Mouse (Mus musculus) common myeloid progenitor, adult 5-6 weeks (primary cell): ENCODE measurements at regions not wholly inside any gene's neighbourhood (a gene's known extent, or its start where the extent isn't known, plus 50 kb on each side); places are given as distances from the start of the nearest gene placed in this dataset.
"Not testable (repeated sequence)": the region's sequence is repeated elsewhere in the genome, so short reads cannot be mapped to it uniquely, and the experiment has no call there.

Experiments
- ATAC-seq: replicated peaks from 2 replicates; pipeline ENCODE4 v1.8.0; 2016; ENCODE audit warnings: low read depth, mild to moderate bottlenecking, moderate TSS enrichment, inconsistent platforms; ENCODE audit not compliant: poor library complexity, severe bottlenecking

DNA sequence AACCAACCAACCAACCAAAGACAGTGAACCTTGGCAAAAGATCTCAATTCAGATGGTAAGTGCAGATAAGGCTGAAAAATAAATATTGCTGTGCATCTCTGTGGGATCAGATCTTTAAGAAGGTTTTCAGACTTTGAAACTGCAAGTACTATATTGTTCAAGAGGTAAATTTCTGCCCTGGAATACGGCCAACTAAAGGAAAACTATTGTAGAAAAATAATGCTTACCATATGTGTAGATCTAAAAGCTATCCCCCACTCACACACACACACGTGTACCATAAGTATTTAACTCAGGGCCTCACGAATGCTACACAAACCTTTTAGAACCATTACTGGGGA is 71.1 kb upstream of the Chd2 start:
- no peak for ATAC-seq

DNA sequence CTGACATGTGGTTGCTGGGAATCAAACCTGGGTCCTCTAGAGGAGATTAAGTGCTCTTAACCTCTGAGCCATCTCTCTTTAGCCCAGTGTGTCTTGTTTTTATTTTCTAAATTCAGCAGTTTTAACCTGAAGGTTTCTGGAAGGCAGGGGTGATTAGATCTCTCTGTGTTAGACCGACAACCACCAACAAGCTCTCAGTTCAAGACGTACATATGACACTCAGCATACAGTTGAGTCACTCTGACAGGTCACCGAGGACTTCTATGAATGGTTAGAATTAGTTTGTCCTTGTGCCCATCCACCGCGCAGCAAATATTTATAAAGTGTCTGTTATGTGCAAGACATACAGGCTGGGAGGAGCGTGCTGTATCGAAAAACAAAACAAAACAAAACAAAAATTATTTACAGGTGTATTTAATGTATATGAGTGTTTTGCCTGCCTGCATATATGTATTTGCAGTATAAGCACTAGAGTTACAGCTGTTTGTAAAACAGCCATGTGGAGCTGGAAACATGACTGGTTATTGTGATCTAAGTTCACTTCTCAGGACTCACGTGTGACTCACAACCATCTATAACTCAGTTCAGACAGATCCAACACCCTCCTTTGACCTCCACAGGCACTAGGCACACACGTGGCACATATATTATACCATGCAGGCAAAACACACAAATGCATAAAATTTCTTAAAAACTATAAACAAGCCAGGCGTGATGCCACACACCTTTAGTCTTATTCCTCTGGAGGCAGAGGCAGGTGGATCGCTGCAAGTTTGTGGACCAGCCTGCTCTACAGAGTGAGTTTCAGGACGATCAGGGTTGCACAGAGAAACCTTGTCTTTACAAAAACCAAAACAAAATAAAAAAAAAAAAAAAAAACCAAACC is 70.5 kb upstream of the Chd2 start:
- ATAC-seq, result no peak

DNA sequence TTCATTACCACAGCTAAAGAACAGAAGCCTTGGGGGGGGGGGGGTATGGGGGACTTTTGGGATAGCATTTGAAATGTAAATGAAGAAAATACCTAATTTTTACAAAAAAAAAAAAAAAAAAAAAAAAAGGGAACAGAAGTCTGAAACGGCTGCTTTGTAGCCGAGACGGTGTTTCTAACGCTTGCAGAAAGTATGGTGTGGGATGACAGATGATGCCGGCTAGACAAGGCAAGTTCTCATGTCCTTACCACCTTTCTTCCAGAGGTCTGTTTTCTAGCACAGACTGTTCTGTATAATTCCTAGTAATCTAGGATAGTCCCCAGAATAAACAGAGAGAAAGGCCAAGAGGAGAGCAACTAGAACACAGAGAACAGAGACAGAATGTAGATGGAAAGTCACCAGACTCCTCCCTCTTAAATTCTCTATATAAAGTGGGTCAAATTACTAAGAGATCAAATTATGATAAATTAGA is 67.2 kb upstream of the Chd2 start:
- no peak for ATAC-seq

DNA sequence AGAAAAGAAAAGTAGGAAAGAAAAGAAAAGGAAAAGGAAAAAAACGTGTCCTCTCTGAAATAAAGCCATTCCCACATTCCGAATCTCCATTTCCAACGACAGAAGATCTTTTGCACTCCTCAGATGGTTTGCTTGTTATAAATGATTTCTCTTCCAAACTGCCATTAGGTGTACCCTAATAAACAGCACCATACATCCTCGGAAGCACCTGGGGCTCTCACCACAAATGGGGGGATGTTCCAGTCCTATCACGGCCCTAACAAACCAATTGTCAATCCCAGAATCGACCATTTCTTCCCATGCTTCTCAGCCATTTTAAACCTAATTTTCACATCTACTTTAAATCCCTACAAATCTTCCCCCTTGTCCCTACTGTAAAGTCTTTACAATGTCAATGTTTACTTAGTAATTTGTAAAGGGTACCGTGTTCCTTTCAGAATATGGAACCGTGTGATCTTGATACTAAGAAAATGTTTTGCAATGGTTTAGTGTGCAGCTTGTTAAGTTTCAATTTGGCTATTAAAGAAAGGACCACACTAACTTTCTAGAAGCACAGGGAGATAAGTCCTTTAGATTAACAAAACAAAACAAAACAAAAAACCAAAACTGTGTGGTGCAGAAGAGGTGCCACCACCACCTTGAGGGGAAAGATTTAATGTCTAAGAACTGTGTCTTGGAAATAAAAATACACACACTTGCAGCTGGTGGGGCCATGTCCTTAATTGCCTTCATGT is 66.6 kb upstream of the Chd2 start:
- no peak for ATAC-seq

DNA sequence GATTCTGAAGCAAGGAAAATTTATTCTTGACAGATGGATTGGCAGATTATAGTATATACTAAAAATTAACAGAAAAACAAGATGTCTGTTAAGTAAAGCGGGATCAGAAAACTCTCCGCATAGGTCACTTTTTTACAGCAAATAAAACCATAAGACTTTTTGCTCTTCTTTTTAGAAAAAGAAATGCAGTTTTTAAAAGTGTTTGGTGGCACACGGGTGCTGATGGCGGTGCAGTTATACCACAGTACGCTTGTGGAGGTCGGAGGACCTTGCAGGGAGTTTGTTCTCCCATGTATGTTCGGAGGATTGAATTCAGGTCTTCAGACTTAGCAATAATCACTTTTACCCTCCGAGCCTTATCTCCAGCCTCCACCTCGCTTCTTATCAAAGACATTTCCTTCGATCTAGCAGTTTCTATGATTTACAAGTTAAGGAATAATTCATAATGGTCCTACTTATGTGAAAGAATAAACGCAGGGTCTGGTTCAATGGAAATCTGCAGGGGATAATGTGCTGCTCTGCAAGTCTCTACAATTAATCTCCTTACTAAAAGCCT is 65.9 kb upstream of the Chd2 start:
- no peak for ATAC-seq

DNA sequence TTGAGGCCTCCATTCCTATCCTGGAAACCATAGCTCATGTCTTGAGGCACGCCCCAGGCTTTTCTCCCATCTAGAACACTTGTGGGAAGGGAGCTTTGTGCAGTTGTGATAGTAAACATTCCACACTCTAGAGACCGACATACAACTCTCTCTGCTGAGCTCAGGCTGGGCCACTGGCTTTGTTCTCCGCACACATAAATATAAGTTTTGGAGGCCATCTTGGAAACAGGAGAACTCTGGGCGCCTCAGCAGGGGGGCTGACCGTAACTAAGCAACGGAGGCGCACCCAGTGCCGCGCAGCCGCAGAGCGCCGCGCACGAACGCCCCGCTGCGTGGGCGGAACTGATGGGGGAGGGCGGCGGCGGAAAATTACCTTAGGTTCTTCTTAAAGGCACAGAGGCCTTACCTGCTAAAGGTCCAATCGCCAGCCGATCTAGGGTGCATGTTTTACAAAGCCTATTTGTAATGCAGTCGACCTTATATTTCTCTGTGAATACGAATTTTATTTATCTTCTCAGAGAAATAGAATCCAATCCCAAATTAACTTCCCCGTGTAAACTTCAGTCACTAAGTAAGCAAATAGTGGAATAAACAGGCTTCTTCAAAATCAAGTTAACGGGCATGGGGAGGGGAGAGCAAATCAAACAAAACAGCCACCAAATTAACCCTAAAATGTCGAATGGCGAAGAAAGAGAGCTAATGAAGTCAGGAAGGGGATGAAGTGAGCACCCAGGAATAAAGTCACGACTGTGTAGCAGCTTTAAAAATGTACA is 65.2 kb upstream of the Chd2 start:
- peak; percentile 96 for ATAC-seq

DNA sequence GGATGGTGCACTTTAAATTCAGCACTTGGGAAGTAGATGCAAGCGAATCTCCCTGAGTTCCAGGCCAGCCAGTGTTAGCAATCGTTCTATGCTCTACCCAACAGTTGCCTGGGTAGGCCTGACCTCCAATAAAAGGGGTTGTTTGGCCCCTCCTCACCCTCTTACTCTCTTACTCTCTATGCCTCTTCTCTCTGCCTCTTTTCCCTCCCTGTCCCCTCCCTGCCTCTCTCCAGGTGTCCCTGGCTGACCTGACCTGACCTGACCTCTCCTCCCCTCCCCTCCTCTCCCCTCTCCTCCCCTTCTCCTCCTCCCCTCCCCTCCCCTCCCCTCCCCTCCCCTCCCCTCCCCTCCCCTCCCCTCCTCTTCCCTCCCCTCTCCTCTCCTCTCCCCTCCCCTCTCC is 63.0 kb upstream of the Chd2 start:
- no peak for ATAC-seq

DNA sequence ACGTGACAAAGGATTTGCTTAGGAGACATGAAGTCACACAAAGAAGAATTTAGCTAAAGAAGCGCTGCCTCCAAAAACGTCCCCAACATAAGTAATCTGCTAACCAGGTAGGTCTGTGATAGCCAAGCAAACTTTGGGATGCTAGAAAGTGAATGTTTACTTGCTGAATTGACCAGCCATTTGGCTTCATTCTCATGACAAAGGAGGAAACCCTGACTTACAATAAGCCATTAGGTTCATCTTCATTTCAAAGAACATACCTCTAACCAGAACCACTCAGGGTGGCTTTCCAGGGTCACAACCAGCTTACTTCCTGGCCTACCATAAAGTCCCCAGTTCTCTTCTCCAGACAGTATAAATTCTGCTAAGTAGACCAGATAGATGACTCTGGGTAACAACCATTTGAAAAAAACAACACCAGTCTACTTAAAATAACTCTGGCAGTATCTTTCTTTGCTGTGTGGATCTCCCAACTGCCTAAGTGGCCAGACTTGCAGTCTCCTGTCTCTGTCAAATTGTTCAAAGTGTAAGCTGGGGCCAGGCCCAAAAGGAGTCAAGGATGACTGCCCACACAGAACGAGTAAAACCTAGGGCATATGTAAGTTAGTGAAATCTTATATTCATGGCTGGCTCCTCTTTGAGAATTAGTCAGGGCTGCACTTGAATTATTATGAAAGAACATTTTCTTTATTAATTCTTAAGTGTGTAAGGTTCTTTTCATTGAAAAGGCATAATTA is 61.4 kb upstream of the Chd2 start:
- no peak for ATAC-seq

DNA sequence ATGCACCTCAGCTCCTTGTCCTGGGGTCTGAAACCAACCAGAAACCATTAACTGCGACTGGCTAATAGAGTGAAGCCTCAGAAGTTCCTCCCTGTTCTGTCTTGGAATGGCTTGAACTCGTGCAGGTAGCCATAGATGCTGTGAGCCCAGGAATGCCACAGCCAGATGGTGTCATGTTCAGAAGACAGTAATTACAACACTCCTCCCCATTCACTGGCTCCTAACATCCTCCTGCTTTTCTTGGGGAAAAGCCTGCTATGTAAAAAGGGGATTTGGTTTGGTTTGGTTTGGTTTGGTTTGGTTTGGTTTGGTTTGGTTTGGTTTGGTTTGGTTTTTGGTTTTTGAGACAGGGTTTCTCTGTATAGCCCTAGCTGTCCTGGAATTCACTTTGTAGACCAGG is 59.7 kb upstream of the Chd2 start:
- ATAC-seq, result no peak

DNA sequence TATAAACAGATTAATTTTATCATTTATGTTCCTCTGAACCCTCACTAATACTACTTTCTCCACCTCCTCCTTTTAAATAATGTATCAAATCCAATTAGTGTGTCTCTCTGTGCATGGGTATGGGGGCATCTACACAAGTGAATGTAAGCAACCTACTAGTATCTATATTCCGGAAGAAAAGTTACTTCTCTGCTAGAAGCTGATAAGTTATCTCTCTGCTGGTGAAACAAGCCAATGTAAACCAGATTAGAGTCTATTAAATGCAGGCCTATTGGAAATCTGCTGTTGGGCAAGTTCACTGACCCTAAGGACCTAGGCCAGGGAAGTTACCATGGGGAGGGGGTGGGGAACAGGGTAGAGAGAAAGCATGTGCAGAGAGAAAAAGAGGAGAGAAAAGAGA is 59.1 kb upstream of the Chd2 start:
- ATAC-seq, result no peak

DNA sequence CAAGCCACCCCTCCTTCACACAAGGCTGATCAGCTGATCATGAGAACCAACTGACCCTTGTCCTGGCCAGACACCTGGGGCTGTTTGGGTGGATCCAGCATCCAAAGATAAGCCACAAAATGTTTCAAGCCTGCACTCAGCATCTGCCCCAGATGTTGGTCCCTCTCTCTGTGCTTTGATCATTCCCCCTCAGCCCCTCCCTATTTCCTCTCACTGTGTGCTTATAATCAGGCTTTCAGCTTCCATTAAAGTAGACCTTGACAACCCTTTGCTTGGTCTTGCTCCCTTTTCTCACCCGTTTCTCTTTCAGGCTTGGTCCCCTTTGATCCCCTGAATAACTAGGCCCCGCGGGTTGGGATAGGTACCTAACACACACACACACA is 58.4 kb upstream of the Chd2 start:
- not testable (repeated sequence) for ATAC-seq

DNA sequence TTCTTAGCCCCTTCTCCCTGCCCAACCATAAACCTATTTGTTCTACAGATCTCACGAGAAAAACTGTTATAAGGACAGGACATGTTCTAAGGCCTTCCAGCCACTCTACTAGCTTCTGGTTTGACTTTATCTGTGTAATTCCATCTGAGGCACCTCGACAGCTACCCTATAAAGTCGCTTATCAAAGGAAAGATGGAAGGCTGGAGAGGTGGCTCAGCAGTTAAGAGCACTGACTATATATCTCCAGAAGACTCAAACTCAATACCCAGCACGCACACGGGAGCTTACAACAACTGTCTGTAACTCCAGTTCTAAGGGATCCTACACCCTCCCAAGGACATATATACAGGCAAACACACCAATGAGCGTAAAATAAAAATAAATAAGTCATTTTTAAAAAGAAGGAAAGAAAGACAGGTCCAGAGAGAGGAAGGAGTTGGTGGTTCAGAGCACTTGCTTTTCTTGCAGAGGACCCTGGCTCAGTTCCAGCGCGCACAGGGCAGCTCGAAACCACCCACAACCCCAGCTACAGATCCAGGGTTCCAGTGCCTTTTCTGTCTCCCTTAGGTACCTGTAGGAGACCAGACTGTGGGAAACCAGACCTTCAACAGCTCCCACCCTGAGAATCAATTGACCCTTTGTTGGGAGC is 57.8 kb upstream of the Chd2 start:
- no peak for ATAC-seq

DNA sequence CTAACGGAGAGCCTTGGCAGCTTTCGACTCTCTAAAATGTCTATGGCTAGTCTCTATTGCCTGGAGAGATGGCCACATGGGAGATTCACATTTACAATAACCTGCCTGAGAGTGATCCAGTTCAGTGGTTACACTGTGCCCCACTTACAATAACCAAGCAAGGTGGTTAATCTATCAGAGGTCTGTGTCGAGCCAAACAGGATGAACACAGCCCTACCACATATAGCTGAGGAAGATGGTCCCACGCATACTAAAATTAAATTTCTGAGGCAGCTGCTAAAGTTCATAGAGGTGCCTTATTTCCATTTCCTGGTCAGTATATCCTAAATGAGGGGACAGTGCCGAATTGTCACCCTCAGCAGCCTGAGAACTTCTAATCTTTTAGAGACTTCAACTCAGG is 56.3 kb upstream of the Chd2 start:
- ATAC-seq, result no peak

DNA sequence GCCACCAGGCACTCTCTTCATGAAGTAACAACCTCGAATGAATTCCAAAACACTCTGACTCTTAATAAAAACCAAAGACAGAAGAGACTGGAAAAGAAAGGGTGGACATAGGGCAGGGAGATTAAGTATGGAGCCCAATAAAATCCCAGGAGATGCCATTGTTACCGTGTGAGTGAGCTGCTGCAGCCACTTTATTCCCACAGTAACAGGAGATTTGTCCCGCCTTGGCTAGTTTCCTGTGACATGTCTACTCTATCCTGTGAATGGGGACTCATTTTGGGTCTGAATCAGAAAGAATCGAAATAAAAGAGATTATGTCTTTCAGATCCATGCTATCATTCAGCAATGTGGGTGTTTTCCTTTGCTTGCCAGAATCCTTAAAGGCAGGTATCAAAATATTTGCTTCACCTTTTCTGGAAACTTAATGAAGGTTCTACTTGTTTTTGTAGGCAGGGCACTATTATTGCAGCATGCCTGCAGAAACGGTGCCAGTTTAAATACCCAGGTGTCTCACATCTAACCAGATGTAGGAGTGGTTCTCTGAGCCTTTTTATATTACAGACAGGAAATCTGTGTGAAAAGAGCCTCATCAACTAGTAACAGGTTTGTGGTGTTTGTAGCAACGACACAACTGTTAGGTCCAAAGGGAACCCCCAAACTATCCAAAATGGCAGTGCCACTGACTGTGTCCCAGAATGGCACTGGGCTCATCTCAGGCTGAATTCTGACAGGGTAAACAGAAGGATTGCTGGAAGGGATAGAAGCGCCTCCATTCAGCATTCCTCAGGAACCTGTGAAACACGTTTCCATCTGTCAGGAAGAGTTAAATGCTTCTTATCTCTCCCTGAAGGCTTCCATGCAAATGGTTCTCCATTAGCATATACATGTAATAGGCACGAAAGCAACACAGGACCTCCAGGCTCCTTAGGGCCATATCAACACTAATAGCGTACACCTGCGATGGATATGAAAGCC is 55.5 kb upstream of the Chd2 start:
- no peak for ATAC-seq

DNA sequence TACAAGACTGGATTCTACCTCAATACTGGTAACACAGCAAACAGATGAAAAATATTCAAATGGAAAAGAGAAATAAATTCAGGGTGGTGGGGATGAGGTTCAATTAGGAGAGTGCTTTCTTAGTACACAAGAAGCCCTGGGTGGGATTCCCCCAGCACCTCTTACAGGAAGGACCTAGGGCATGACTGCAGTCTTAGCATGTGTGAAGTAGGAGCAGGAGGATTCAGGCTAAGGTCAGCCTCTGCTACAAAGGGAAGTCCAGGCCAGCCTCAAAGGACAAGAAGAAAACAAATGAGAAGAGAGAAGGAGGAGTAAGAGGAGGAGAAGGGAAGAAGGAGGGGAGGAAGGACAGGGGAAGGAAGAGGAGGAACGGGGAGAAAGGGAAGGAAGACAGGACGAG is 54.8 kb upstream of the Chd2 start:
- ATAC-seq, result no peak

DNA sequence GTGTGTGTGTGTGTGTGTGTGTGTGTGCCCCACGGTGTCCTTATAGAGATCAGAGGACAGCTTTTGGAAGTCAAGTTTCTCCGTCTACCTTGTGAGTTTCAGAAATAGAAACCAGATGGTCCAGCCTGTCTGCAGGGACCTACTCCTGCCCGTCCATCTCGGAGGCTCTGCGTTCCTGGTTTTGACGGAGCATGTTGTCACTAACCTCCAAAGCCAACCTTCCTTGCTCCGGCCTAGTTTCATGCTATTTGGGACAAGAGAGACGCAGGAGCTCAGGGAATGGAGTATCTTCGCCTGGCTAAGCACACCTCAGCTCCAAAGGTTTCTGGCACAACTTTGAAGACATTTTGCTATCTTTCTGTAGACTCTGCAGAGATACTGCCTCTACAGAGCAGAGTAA is 54.2 kb upstream of the Chd2 start:
- ATAC-seq, result no peak

DNA sequence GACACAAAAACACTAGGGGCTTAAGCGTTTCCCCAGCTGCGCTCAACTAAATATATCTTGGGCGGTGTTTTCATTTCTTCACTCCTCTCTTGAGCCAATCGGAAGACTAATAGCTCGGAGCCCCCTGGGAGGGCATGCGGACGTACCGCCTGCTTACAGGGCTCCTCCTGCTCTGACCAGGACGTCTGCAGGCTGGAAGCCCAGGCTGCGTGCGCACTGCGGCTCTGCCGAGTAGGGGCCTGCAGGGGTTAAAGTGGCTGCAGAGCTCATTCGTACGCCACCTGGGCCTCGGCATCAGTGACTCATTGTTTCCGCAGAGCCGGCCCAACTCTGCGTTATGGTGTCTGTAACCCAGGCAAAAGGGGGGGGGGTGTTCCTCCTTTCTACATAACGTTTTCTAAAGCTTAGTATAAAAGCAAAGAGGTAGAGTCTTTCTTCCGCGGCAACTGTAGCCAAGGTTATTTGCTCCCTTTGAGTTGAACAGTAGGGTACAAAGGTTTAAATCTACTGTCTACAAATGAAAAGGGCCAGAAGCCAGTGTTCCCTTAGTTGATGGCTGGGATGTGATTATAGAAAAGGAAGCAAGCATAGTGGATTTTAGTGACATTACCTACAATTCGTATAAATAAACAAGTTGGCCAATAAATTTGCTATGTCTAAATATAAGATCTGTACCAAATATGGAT is 53.7 kb upstream of the Chd2 start:
- ATAC-seq, result peak; percentile 97
